Mouse (Mus musculus) ES-Bruce4 (cell line): ENCODE results near the gene Aph1c. TPM values are rescaled to one million over a fixed set of nuclear protein-coding genes. Genes with fewer than 3 reads are reported as not detected.
"Not testable (repeated sequence)": the region's sequence is repeated elsewhere in the genome, so short reads cannot be mapped to it uniquely, and the experiment has no call there.

Experiments used
- H3K27ac ChIP-seq: 2 replicates; pipeline ENCODE4 v1.5.1; 2012; ENCODE audit warnings: low read length, inconsistent platforms; ENCODE audit not compliant: insufficient read depth
- H3K27me3 ChIP-seq: 2 replicates; pipeline ENCODE4 v1.6.1; 2012; ENCODE audit warnings: mild to moderate bottlenecking, low read length, inconsistent platforms; ENCODE audit not compliant: control insufficient read depth, poor library complexity, insufficient read depth, severe bottlenecking
- H3K36me3 ChIP-seq: 2 replicates; pipeline ENCODE4 v1.6.1; 2012; ENCODE audit warnings: inconsistent platforms, mild to moderate bottlenecking, low read length, moderate library complexity; ENCODE audit not compliant: control insufficient read depth, poor library complexity, insufficient read depth, severe bottlenecking
- H3K4me1 ChIP-seq: one replicate; pipeline ENCODE4 v1.8.1; 2011; ENCODE audit warnings: low read length; ENCODE audit not compliant: control insufficient read depth, insufficient read depth
- H3K4me3 ChIP-seq: 2 replicates; pipeline ENCODE4 v1.5.1; 2011; ENCODE audit warnings: low read depth, mild to moderate bottlenecking, low read length
- H3K9ac ChIP-seq: 2 replicates; pipeline ENCODE4 v1.6.1; 2012; ENCODE audit warnings: low read depth, mild to moderate bottlenecking, inconsistent platforms; ENCODE audit not compliant: poor library complexity, severe bottlenecking
- H3K9me3 ChIP-seq: replicated peaks from 2 replicates; pipeline ENCODE4 v1.6.1; 2012; ENCODE audit warnings: mild to moderate bottlenecking, low read length, inconsistent platforms; ENCODE audit not compliant: control insufficient read depth, poor library complexity, insufficient read depth, severe bottlenecking
- CTCF ChIP-seq: IDR thresholded peaks from one replicate; pipeline ENCODE4 v1.8.1; 2011; ENCODE audit warnings: low read depth, low read length
- EP300 ChIP-seq: IDR thresholded peaks from 2 replicates; pipeline ENCODE4 v1.6.1; 2011; ENCODE audit warnings: low read depth, low read length; ENCODE audit not compliant: insufficient read depth
- POLR2A ChIP-seq: IDR thresholded peaks from one replicate; pipeline ENCODE4 v1.8.1; 2011; ENCODE audit warnings: low read length; ENCODE audit not compliant: insufficient read depth
- polyA plus RNA-seq: library from polyadenylated mRNA; stranded (reverse); fragments of >200 nt; gene quantifications from 2 replicates; pipeline ENCODE4 v1.2.4, GENCODE M21; 2011; ENCODE audit warnings: low read depth; ENCODE audit not compliant: missing spikeins, insufficient read depth, insufficient read length

Gene Aph1c
- polyA plus RNA-seq, 1 experiment, result 2.1 TPM

- H3K27ac ChIP-seq, result no peak overlapping the region
- H3K4me1 ChIP-seq, result no peaks in the 10 kb centered on the region
- no peak overlapping the region for H3K9ac ChIP-seq
- H3K9me3 ChIP-seq, result no peaks in the 10 kb centered on the region
- H3K4me3 ChIP-seq, result no peak overlapping the region
- H3K27me3 ChIP-seq, result no peaks in the 10 kb centered on the region
- TF ChIP-seq POLR2A, result no peak
- no peak for TF ChIP-seq EP300
- TF ChIP-seq CTCF, result no peak
- H3K36me3 ChIP-seq, result no peaks in the 10 kb centered on the region
These were observed 44.4 kb upstream of the Aph1c start for GRCm38 (mm10) chr9:66878899-66879298.

GRCm38 (mm10) chr9:66876577-66876976 is 42.1 kb upstream of the Aph1c start:
- no peak for TF ChIP-seq POLR2A
- TF ChIP-seq EP300, result no peak
- no peak for TF ChIP-seq CTCF
- H3K36me3 ChIP-seq, result no peaks in the 10 kb centered on the region
- H3K9me3 ChIP-seq, result no peaks in the 10 kb centered on the region

GRCm38 (mm10) chr9:66874297-66874696 is 39.8 kb upstream of the Aph1c start:
- Histone ChIP-seq H3K9me3 (no peaks in the 10 kb centered on the region), H3K27ac (no peak overlapping the region), H3K27me3 (no peaks in the 10 kb centered on the region), H3K4me1 (no peaks in the 10 kb centered on the region), H3K4me3 (no peak overlapping the region), H3K9ac (no peak overlapping the region), H3K36me3 (no peaks in the 10 kb centered on the region)
- TF ChIP-seq POLR2A, result no peak
- TF ChIP-seq CTCF, result no peak
- no peak for TF ChIP-seq EP300

More at GRCm38 (mm10) chr9:66876577-66876976, 42.1 kb upstream of the Aph1c start:
- no peaks in the 10 kb centered on the region for H3K27me3 ChIP-seq
- H3K4me3 ChIP-seq, result no peak overlapping the region
- H3K9ac ChIP-seq, result no peak overlapping the region
- no peaks in the 10 kb centered on the region for H3K4me1 ChIP-seq
- H3K27ac ChIP-seq, result no peak overlapping the region

DNA sequence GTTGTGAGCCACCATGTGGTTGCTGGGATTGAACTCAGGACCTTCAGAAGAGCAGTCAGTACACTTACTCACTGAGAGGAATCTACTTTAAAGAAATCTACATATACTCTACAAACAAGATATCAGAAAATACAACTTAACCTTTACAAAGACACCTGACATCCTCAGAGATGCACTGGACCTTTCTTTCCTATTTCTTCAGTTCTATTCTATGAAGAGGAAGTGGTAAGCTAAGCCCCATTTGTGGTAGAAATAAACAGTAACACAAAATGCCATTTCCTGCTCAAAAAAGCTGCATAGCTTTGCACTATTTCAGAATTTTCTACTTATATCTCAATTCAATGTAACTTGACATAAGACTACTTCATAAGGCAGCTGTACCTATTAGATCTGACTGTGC is 39.0 kb upstream of the Aph1c start:
- Histone ChIP-seq H3K4me1 (no peaks in the 10 kb centered on the region), H3K27me3 (no peaks in the 10 kb centered on the region), H3K36me3 (no peaks in the 10 kb centered on the region), H3K4me3 (no peak overlapping the region), H3K9me3 (no peaks in the 10 kb centered on the region), H3K9ac (no peak overlapping the region), H3K27ac (no peak overlapping the region)
- TF ChIP-seq POLR2A (no peak), EP300 (no peak), CTCF (no peak)

DNA sequence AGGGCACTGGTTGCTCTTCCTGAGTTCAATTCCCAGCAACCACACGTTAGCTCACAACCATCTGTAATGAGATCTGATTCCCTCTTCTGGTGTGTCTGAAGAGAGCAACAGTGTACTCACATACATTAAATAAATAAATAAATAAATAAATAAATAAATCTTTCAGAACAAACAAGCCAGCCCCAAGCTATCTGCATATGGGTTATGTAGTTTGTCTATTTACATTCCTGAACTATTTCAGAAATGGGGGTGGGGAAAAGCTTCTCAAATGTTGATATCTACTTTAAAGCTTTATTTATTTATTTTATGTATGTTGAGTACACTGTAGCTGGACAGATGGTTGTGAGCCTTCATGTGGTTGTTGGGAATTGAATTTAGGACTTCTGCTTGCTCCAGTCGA is 38.5 kb upstream of the Aph1c start:
- H3K27me3 ChIP-seq, H3K36me3 ChIP-seq, H3K4me3 ChIP-seq, H3K9ac ChIP-seq, H3K4me1 ChIP-seq, H3K9me3 ChIP-seq, H3K27ac ChIP-seq: not testable (repeated sequence)

DNA sequence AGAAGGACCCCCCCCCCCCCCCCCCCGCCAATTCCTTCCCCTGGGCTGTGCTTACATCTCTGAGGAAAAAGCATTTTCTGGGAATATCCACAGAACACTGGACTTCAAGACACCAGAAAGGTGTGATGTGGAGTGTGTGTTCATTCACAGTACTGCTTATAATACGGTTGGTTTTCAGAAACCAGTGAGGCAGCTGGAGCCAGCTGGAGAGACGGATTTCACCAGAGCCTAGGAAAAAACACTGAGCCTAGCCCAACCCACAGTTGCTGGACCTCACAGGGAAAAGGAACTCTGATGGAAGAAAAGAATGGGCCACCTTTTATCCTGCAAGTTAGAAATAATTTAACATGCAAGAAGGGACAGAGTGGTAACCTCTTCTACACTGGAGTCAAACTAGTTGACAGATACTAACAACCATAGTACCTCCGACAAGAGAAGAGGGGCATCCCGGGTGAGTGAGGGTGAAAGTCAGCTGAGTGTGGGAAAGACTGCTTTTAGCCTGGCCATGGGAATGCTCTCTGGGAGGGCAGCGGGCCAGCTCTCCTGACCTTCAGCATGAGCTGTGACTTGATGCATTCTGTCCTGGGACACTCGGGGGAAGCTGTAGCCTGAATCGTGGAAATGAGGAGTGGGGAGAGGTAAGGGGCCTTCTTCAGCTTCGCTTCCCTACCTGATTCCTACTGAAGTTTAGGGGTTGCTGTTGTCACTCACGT is 37.6 kb upstream of the Aph1c start:
- TF ChIP-seq EP300 (no peak), POLR2A (no peak), CTCF (no peak)
- H3K4me3 ChIP-seq, result no peak overlapping the region
- no peaks in the 10 kb centered on the region for H3K4me1 ChIP-seq
- no peaks in the 10 kb centered on the region for H3K9me3 ChIP-seq
- no peak overlapping the region for H3K9ac ChIP-seq
- no peak overlapping the region for H3K27ac ChIP-seq
- no peaks in the 10 kb centered on the region for H3K36me3 ChIP-seq
- no peaks in the 10 kb centered on the region for H3K27me3 ChIP-seq
